Mouse (Mus musculus): ENCODE measurements around the gene Jund. TPM values are rescaled to one million over a fixed set of nuclear protein-coding genes. Genes with fewer than 3 reads are reported as not detected.
A peak's percentile ranks its signal among the peaks of the same experiment; 100 is the strongest.

Jund gene
- total and polyA plus RNA-seq, 3 experiments = 109 to 127 (median 123) TPM

DNA sequence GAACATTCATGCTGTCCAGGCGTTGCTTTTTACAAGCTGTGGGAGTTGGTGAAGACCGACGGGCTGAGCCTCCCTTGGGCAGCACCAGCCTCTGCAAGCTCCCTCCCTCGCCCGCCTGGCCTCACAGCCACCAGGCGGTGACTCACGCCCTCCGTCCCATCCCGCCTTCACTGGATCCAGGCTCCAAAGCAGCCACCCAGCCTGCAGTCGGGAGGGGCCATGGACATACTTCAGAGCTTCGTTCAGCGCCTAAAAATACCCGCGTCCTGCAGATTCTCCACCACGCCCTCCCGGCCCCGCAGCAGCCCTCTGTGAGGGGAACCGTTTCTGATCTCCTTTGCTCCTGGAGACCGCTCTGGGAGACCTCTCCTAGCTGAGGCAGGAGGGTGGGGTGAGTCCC, 16.6 kb upstream of the Jund start:
- H3K9ac ChIP-seq (ENCODE audit: low read depth, low read length) = peak overlapping the region; percentile 31
- 3% methylated on average over 19 of the region's 19 CpGs for WGBS

DNA sequence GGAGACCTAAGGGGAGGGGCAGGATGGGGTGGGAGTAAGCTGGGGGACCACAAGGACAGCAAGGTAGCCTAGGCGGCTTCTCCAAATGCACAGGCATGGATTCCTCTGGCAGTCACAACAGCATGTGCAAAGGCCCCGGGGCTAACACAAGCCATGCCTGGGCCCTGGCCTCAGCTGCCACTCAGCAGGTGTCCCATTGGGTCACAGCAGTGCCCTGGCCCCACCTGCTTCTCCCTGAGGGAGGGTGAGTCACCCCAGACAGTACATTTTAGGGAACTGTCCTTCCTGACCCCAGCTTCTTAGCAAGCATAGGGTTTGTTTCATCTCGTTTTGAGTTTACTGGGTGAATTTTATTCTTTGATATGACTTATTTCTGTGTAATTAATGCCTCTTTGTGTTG, 16.1 kb upstream of the Jund start:
- no peaks in the 10 kb centered on the region for H3K36me3 ChIP-seq (ENCODE audit: control insufficient read depth, insufficient read depth, low read length)
- intact Hi-C loops (cut with DNase I) = no loop called here
- H3K9ac ChIP-seq (ENCODE audit: low read depth, low read length) = peak overlapping the region; percentile 31
- H3K79me2 ChIP-seq (replicated peaks; ENCODE audit: control insufficient read depth, insufficient read depth, low read length) = no peaks in the 10 kb centered on the region
- TF ChIP-seq EP300 (IDR thresholded peaks at IDR 0.05; ENCODE audit: insufficient read depth, low read depth, low read length) (no peak), POLR2A (IDR thresholded peaks at IDR 0.05; ENCODE audit: insufficient read depth, low read depth, low read length) (no peak), CTCF (IDR thresholded peaks at IDR 0.05) (no peak)
- H3K27me3 ChIP-seq (ENCODE audit: control insufficient read depth, insufficient read depth, low read length) = no peaks in the 10 kb centered on the region
- DNase-seq = no peak
- H3K4me3 ChIP-seq = peak overlapping the region; percentile 15; the same call in 1 of the 2 replicates
- 42% methylated on average over 3 of the region's 3 CpGs for WGBS
- peaks cover 21% of the 10 kb centered on the region for H3K4me1 ChIP-seq (ENCODE audit: control insufficient read depth, insufficient read depth, low read length)
- H3K27ac ChIP-seq = peak overlapping the region; percentile 85

More for the DNA sequence above, 16.6 kb upstream of the Jund start:
- peak overlapping the region; percentile 15; the same call in 1 of the 2 replicates for H3K4me3 ChIP-seq
- intact Hi-C loops (cut with DNase I) = no loop called here
- no peaks in the 10 kb centered on the region for H3K27me3 ChIP-seq (ENCODE audit: control insufficient read depth, insufficient read depth, low read length)
- H3K79me2 ChIP-seq (replicated peaks; ENCODE audit: control insufficient read depth, insufficient read depth, low read length) = no peaks in the 10 kb centered on the region
- peak overlapping the region; percentile 85 for H3K27ac ChIP-seq
- H3K36me3 ChIP-seq (ENCODE audit: control insufficient read depth, insufficient read depth, low read length) = no peaks in the 10 kb centered on the region
- DNase-seq = peak; percentile 81 to 90
- H3K4me1 ChIP-seq (ENCODE audit: control insufficient read depth, insufficient read depth, low read length) = peaks cover 17% of the 10 kb centered on the region
- 0 out of 2 replicates have a peak, but pooled peaks have one; percentile 49 for TF ChIP-seq EP300 (IDR thresholded peaks at IDR 0.05; ENCODE audit: insufficient read depth, low read depth, low read length)
- TF ChIP-seq POLR2A (IDR thresholded peaks at IDR 0.05; ENCODE audit: insufficient read depth, low read depth, low read length) = peak; percentile 66; the same call in 1 of the 2 replicates
- TF ChIP-seq CTCF (IDR thresholded peaks at IDR 0.05) = peak; percentile 53

GRCm38 (mm10) chr8:70684291-70684690, 14.5 kb upstream of the Jund start:
- DNase-seq = no peak
- H3K4me1 ChIP-seq (ENCODE audit: control insufficient read depth, insufficient read depth, low read length) = peaks cover 23% of the 10 kb centered on the region
- H3K36me3 ChIP-seq (ENCODE audit: control insufficient read depth, insufficient read depth, low read length) = no peaks in the 10 kb centered on the region
- H3K27ac ChIP-seq = no peak overlapping the region
- no peak overlapping the region for H3K4me3 ChIP-seq
- no peak overlapping the region for H3K9ac ChIP-seq (ENCODE audit: low read depth, low read length)
- intact Hi-C loops (cut with DNase I) = no loop called here
- no peaks in the 10 kb centered on the region for H3K27me3 ChIP-seq (ENCODE audit: control insufficient read depth, insufficient read depth, low read length)
- 63% methylated on average over 7 of the region's 7 CpGs for WGBS
- H3K79me2 ChIP-seq (replicated peaks; ENCODE audit: control insufficient read depth, insufficient read depth, low read length) = no peaks in the 10 kb centered on the region
- no peak for TF ChIP-seq POLR2A (IDR thresholded peaks at IDR 0.05; ENCODE audit: insufficient read depth, low read depth, low read length)
- no peak for TF ChIP-seq CTCF (IDR thresholded peaks at IDR 0.05)
- TF ChIP-seq EP300 (IDR thresholded peaks at IDR 0.05; ENCODE audit: insufficient read depth, low read depth, low read length) = no peak

DNA sequence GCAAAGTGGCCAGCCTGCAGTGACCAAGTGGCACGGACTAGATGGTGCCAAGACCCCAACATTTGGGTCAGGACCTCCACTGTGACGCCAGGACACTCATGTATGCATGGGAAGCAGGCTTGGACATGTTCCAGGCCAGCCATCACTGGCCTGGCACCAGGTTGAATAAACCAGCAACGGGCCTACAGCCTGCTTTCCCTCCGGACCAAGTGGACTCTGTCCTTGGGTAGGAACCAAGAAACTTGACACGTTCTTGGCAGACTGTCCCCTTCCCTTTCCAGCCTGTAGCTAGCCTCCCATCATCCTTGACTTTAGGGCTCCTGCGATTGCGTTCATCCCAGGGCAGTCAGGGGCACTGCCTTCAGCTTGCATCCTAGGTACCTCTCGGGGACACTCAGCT, 11.2 kb upstream of the Jund start:
- no peak overlapping the region for H3K9ac ChIP-seq (ENCODE audit: low read depth, low read length)
- H3K4me1 ChIP-seq (ENCODE audit: control insufficient read depth, insufficient read depth, low read length) = peaks cover 10% of the 10 kb centered on the region
- H3K4me3 ChIP-seq = no peak overlapping the region
- H3K36me3 ChIP-seq (ENCODE audit: control insufficient read depth, insufficient read depth, low read length) = no peaks in the 10 kb centered on the region
- H3K79me2 ChIP-seq (replicated peaks; ENCODE audit: control insufficient read depth, insufficient read depth, low read length) = no peaks in the 10 kb centered on the region
- 25% methylated on average over 8 of the region's 8 CpGs for WGBS
- no peaks in the 10 kb centered on the region for H3K27me3 ChIP-seq (ENCODE audit: control insufficient read depth, insufficient read depth, low read length)
- intact Hi-C loops (cut with DNase I) = no loop called here
- peak overlapping the region; percentile 62 for H3K27ac ChIP-seq
- TF ChIP-seq POLR2A (IDR thresholded peaks at IDR 0.05; ENCODE audit: insufficient read depth, low read depth, low read length) = no peak
- TF ChIP-seq CTCF (IDR thresholded peaks at IDR 0.05) = no peak
- TF ChIP-seq EP300 (IDR thresholded peaks at IDR 0.05; ENCODE audit: insufficient read depth, low read depth, low read length) = 0 out of 2 replicates have a peak, but pooled peaks have one; percentile 9
- peak; percentile 76 to 82 for DNase-seq

DNA sequence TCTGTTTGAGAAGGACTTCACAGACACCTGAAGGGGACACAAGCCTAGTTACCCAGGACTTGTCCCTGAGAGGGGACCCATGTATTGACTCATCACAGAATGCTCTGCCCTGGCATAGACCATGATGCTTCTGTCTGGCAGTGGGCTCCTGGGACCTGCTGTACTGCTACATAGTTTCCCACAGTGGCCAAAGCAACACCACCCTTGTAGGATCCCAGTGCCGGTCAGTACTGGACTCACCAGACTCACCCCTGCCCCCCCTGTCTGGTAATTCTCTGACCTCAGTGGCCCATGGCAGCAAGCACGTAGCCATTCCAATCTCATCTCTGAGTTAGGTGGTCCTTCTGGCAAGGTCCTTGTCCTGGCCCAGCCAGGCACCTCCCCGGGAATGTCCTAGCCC, 10.6 kb upstream of the Jund start:
- peak overlapping the region; percentile 62; the same call in 1 of the 2 replicates for H3K27ac ChIP-seq
- no peak overlapping the region for H3K4me3 ChIP-seq
- no peak overlapping the region for H3K9ac ChIP-seq (ENCODE audit: low read depth, low read length)
- intact Hi-C loops (cut with DNase I) = no loop called here
- no peak for DNase-seq
- H3K79me2 ChIP-seq (replicated peaks; ENCODE audit: control insufficient read depth, insufficient read depth, low read length) = no peaks in the 10 kb centered on the region
- peaks cover 10% of the 10 kb centered on the region for H3K4me1 ChIP-seq (ENCODE audit: control insufficient read depth, insufficient read depth, low read length)
- H3K27me3 ChIP-seq (ENCODE audit: control insufficient read depth, insufficient read depth, low read length) = no peaks in the 10 kb centered on the region
- H3K36me3 ChIP-seq (ENCODE audit: control insufficient read depth, insufficient read depth, low read length) = no peaks in the 10 kb centered on the region
- WGBS = 79% methylated on average over 3 of the region's 3 CpGs
- TF ChIP-seq EP300 (IDR thresholded peaks at IDR 0.05; ENCODE audit: insufficient read depth, low read depth, low read length) (no peak), CTCF (IDR thresholded peaks at IDR 0.05) (no peak), POLR2A (IDR thresholded peaks at IDR 0.05; ENCODE audit: insufficient read depth, low read depth, low read length) (no peak)

DNA sequence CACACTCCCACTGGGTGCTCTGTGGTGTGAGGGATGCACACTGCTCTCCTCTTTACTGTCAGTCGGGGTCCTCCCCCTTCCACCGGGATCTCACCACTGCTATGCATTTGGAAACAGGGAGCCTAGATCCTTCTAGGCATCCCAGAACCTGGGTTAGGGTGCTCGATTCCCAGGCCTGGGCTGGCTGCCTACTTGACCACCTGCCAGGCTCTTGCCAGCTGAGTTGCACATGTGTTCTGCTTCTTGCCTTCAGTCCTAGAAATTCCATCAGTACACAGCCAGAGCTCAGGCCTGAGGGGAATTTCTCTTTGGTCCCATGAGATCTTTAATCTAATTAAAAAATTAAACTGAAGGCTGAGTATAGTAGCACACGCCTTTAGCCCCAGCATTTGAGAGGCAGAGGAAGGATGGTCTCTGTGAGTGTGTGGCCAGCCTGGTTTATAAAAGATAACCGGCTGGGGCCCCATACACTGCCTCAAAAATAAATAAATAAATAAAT, 8.8 kb upstream of the Jund start:
- Histone ChIP-seq H3K4me1 (ENCODE audit: control insufficient read depth, insufficient read depth, low read length) (peaks cover 10% of the 10 kb centered on the region), H3K27ac (no peak overlapping the region), H3K79me2 (replicated peaks; ENCODE audit: control insufficient read depth, insufficient read depth, low read length) (no peaks in the 10 kb centered on the region), H3K27me3 (ENCODE audit: control insufficient read depth, insufficient read depth, low read length) (no peaks in the 10 kb centered on the region), H3K36me3 (ENCODE audit: control insufficient read depth, insufficient read depth, low read length) (no peaks in the 10 kb centered on the region), H3K4me3 (no peak overlapping the region), H3K9ac (ENCODE audit: low read depth, low read length) (no peak overlapping the region)
- TF ChIP-seq POLR2A (IDR thresholded peaks at IDR 0.05; ENCODE audit: insufficient read depth, low read depth, low read length) = no peak
- TF ChIP-seq EP300 (IDR thresholded peaks at IDR 0.05; ENCODE audit: insufficient read depth, low read depth, low read length) = no peak
- TF ChIP-seq CTCF (IDR thresholded peaks at IDR 0.05) = no peak
- DNase-seq = no peak
- WGBS = 55% methylated on average over 5 of the region's 5 CpGs
- intact Hi-C loops (cut with DNase I) = no loop called here

Measured in heart, adult 2 months (tissue).